ENCODE assay signal across 9 mouse cellular contexts in the genomic region with DNA sequence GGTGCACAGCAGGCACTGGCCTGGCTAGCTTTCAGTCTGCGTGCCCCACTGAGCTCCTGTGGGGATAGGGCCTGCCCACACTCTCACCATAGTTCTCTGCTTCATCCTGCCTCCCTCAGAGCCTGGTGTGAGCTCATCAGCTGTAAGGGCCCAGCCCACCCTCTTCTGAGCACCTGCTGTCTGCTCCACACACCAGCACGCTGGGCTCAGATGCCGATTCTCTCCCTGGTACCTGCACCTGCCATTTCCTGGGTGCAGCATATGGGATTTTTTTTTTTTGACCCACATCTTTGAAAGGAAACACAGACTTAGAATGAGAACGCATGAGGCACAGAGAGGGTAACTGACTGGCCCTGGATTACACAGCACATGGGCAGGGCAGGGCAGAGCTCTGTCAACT. TPM values are rescaled to one million over a fixed set of nuclear protein-coding genes. Genes with fewer than 3 reads are reported as not detected.
A peak's percentile ranks its signal among the peaks of the same experiment; 100 is the strongest.
DNase-seq lines count a peak whose midpoint lies in the region; ATAC-seq lines count a peak whose summit lies in the region.
"Had no signal": no experiment of that assay in that cellular context is flagged by ENCODE, and none has a peak within 500 bp of the region (broad histone marks: within the 10 kb centered on the region; RNA-seq: fewer than 3 reads in every experiment).

No protein-coding gene starts in this region.

- WGBS in kidney, embryonic 16.5 days: 74% methylated on average over 4 of the region's 4 CpGs
- WGBS in embryonic facial prominence, embryonic 13.5 days: 73% methylated on average over 4 of the region's 4 CpGs
- 98% methylated on average over 4 of the region's 4 CpGs for WGBS in macrophage (ENCODE audit: missing documents)
- 66% methylated on average over 4 of the region's 4 CpGs for WGBS in midbrain, embryonic 11.5 days

- DNase-seq in kidney, postnatal 36 days: no peak
- DNase-seq in CD4-positive, CD25-positive, alpha-beta regulatory T cell, adult 2 months (ENCODE audit: low read depth, low spot score): peak; percentile 49
- DNase-seq in midbrain, embryonic 11.5 days (ENCODE audit: low spot score, missing footprints): no peak
- DNase-seq in adrenal gland, adult (ENCODE audit: inconsistent age in 2 of 2, low spot score in 1 of 2): no peak
- DNase-seq in layer of hippocampus, adult 8-10 months (ENCODE audit: low spot score in 2 of 2): no peak

- H3K4me1 ChIP-seq in kidney, embryonic 16.5 days (ENCODE audit: insufficient read depth, low read length): peaks cover 85% of the 10 kb centered on the region
- H3K4me1 ChIP-seq in embryonic facial prominence, embryonic 13.5 days: peaks cover 65% of the 10 kb centered on the region
- H3K4me1 ChIP-seq in midbrain, embryonic 11.5 days (ENCODE audit: control insufficient read depth, insufficient read depth, low read length): peaks cover 19% of the 10 kb centered on the region

- peak overlapping the region; percentile 73 for H3K4me2 ChIP-seq in kidney, embryonic 16.5 days (replicated peaks; ENCODE audit: low read depth, low read length)
- H3K4me2 ChIP-seq in embryonic facial prominence, embryonic 13.5 days: peak overlapping the region; percentile 36
- H3K4me2 ChIP-seq in midbrain, embryonic 11.5 days: no peak overlapping the region

- no peaks in the 10 kb centered on the region for H3K36me3 ChIP-seq in kidney, embryonic 16.5 days (ENCODE audit: insufficient read depth, low read length)
- H3K36me3 ChIP-seq in embryonic facial prominence, embryonic 13.5 days: no peaks in the 10 kb centered on the region
- H3K36me3 ChIP-seq in macrophage (ENCODE audit: inconsistent target): no peaks in the 10 kb centered on the region
- H3K36me3 ChIP-seq in midbrain, embryonic 11.5 days (ENCODE audit: control insufficient read depth, insufficient read depth, low read length): no peaks in the 10 kb centered on the region

- H3K79me2 ChIP-seq in macrophage (ENCODE audit: inconsistent target): peaks cover 93% of the 10 kb centered on the region

- no peaks in the 10 kb centered on the region for H3K9me3 ChIP-seq in kidney, embryonic 16.5 days (ENCODE audit: low read length)
- no peaks in the 10 kb centered on the region for H3K9me3 ChIP-seq in embryonic facial prominence, embryonic 13.5 days
- H3K9me3 ChIP-seq in midbrain, embryonic 11.5 days (ENCODE audit: control insufficient read depth, low read length): no peaks in the 10 kb centered on the region

- H3K9ac ChIP-seq in kidney, embryonic 16.5 days (replicated peaks; ENCODE audit: low read length): peak overlapping the region; percentile 47; the same call in 1 of the 2 replicates
- H3K9ac ChIP-seq in embryonic facial prominence, embryonic 13.5 days: 0 out of 2 replicates have a peak overlapping the region, but pooled peaks have one; percentile 40
- no peak overlapping the region for H3K9ac ChIP-seq in midbrain, embryonic 11.5 days (ENCODE audit: low read length)

- 0 out of 2 replicates have a peak, but pooled peaks cover 10% of the 10 kb centered on the region for H3K27me3 ChIP-seq in kidney, embryonic 16.5 days (ENCODE audit: insufficient read depth, low read length)
- peaks cover 42% of the 10 kb centered on the region for H3K27me3 ChIP-seq in embryonic facial prominence, embryonic 13.5 days
- peaks cover 40% of the 10 kb centered on the region for H3K27me3 ChIP-seq in midbrain, embryonic 11.5 days (ENCODE audit: control insufficient read depth, insufficient read depth, low read length)

- H3K4me3 ChIP-seq in kidney, embryonic 16.5 days (ENCODE audit: low read length): peak overlapping the region; percentile 59
- 0 out of 2 replicates have a peak overlapping the region, but pooled peaks have one; percentile 9 for H3K4me3 ChIP-seq in embryonic facial prominence, embryonic 13.5 days
- no peak overlapping the region for H3K4me3 ChIP-seq in macrophage (ENCODE audit: inconsistent target)
- H3K4me3 ChIP-seq in midbrain, embryonic 11.5 days (ENCODE audit: low read depth, low read length): no peak overlapping the region

- no peak overlapping the region for H3K27ac ChIP-seq in kidney, embryonic 16.5 days (ENCODE audit: low read length)
- H3K27ac ChIP-seq in embryonic facial prominence, embryonic 13.5 days: no peak overlapping the region
- H3K27ac ChIP-seq in macrophage: 0 out of 2 replicates have a peak overlapping the region, but pooled peaks have one; percentile 8
- no peak overlapping the region for H3K27ac ChIP-seq in midbrain, embryonic 11.5 days (ENCODE audit: low read depth, low read length)

- no peak for ATAC-seq in kidney, embryonic 16.5 days (ENCODE audit: low FRiP score, low TSS enrichment)
- no peak for ATAC-seq in embryonic facial prominence, embryonic 13.5 days (ENCODE audit: insufficient number of reproducible peaks, insufficient read depth, low FRiP score, low TSS enrichment, low read depth)
- no peak for ATAC-seq in midbrain, embryonic 11.5 days (ENCODE audit: low FRiP score)

RNA-seq across cellular contexts. Expression of a gene that starts 5.2 kb away (rescaled TPM):
- polyA plus RNA-seq in kidney, embryonic 16.5 days (2015; fragmentation: Nextera tagmentation; extraction: Ambion mirVana): 55.5 and 62.4 TPM in 2 replicates
- 25.2 and 40.3 TPM in 2 replicates for polyA plus RNA-seq in embryonic facial prominence, embryonic 13.5 days (2015; fragmentation: Nextera tagmentation; extraction: Ambion mirVana)
- total RNA-seq in macrophage (2018; cell fraction: chromatin; rRNA removed): 1,000 to 10,000 TPM in 1 of 26 experiments, 100 to 1,000 TPM in 25; 192 to 1,896 (median 380) TPM
- 100 to 1,000 TPM; 198 to 344 (median 273) TPM for total RNA-seq in macrophage (2018; cell fraction: cytosol; rRNA removed)
- 100 to 1,000 TPM; 233 to 720 (median 426) TPM for total RNA-seq in macrophage (2018; cell fraction: nucleus; rRNA removed)
- polyA plus RNA-seq in macrophage (2018): 130 to 283 TPM (median 243 TPM) in 3 replicates
- polyA plus RNA-seq in midbrain, embryonic 11.5 days (2014; fragmentation: Nextera tagmentation; extraction: Ambion mirVana): 13.2 and 17.5 TPM in 2 replicates
- total RNA-seq in layer of hippocampus, adult 8-10 months (2022): 10 to 100 TPM; 17.9 to 35.6 (median 31.1) TPM

RNA-seq across cellular contexts. Expression of a gene that starts 44.9 kb away (rescaled TPM):
- polyA plus RNA-seq in kidney, embryonic 16.5 days (2015; fragmentation: Nextera tagmentation; extraction: Ambion mirVana): not detected in 2 replicates
- polyA plus RNA-seq in embryonic facial prominence, embryonic 13.5 days (2015; fragmentation: Nextera tagmentation; extraction: Ambion mirVana): not detected in 2 replicates
- total RNA-seq in macrophage (2018; cell fraction: chromatin; rRNA removed): 1 to 10 TPM in 1 of 26 experiments, not detected in 25; 1.4 TPM
- total RNA-seq in macrophage (2018; cell fraction: cytosol; rRNA removed): under 1 TPM in 3 of 26 experiments, not detected in 23; 0.14 to 0.42 (median 0.19) TPM
- total RNA-seq in macrophage (2018; cell fraction: nucleus; rRNA removed): under 1 TPM in 1 of 26 experiments, not detected in 25; 0.76 TPM
- not detected in 3 replicates for polyA plus RNA-seq in macrophage (2018)
- polyA plus RNA-seq in midbrain, embryonic 11.5 days (2014; fragmentation: Nextera tagmentation; extraction: Ambion mirVana): not detected in 2 replicates
- not detected for total RNA-seq in layer of hippocampus, adult 8-10 months (2022)
- polyA plus RNA-seq: frontal cortex, adult 2 months had no signal

RNA-seq across cellular contexts. Expression of a gene that starts 58.1 kb away (rescaled TPM):
- polyA plus RNA-seq in kidney, embryonic 16.5 days (2015; fragmentation: Nextera tagmentation; extraction: Ambion mirVana): 0.16 and 0.37 TPM in 2 replicates
- 0.14 and 0.43 TPM in 2 replicates for polyA plus RNA-seq in embryonic facial prominence, embryonic 13.5 days (2015; fragmentation: Nextera tagmentation; extraction: Ambion mirVana)
- 1 to 10 TPM in 6 of 26 experiments, under 1 TPM in 12, not detected in 8; 0.19 to 2.0 (median 0.68) TPM for total RNA-seq in macrophage (2018; cell fraction: chromatin; rRNA removed)
- under 1 TPM in 5 of 26 experiments, not detected in 21; 0.03 to 0.13 (median 0.10) TPM for total RNA-seq in macrophage (2018; cell fraction: cytosol; rRNA removed)
- total RNA-seq in macrophage (2018; cell fraction: nucleus; rRNA removed): 1 to 10 TPM in 5 of 26 experiments, under 1 TPM in 14, not detected in 7; 0.16 to 1.2 (median 0.54) TPM
- polyA plus RNA-seq in macrophage (2018): not detected in 3 replicates
- 0.08 TPM in 1 of 2 replicates, not detected in the other for polyA plus RNA-seq in midbrain, embryonic 11.5 days (2014; fragmentation: Nextera tagmentation; extraction: Ambion mirVana)
- total RNA-seq in layer of hippocampus, adult 8-10 months (2022): 1 to 10 TPM in 1 of 4 experiments, under 1 TPM in 3; 0.45 to 1.7 (median 0.72) TPM

Comparison
In these comparisons a context has a peak if more than half of its experiments do, and no peak if none do; other contexts are left out.
1. H3K4me3 ChIP-seq: peak in kidney, embryonic 16.5 days (single experiment) and embryonic facial prominence, embryonic 13.5 days (single experiment); none in macrophage (single experiment) and midbrain, embryonic 11.5 days (single experiment).